Mouse (Mus musculus) heart, postnatal 0 days (tissue): Measurements from ENCODE around the gene Grik1. TPM values are rescaled to one million over a fixed set of nuclear protein-coding genes. Genes with fewer than 3 reads are reported as not detected.

Experiments used
- ATAC-seq: fragments of 200-750 bp; cut with Nextera tagmentation; 2 replicates; pipeline ENCODE4 v1.8.0; 2017; ENCODE audit warnings: low read depth, moderate number of reproducible peaks, moderate library complexity; ENCODE audit not compliant: insufficient read depth
- DNase-seq: peaks from one replicate; pipeline ENCODE4 v3.0.0-alpha.2; 2016; ENCODE audit warnings: low spot score
- H3K27ac ChIP-seq: fragments of 300-500 bp; sonication (generic); 2 replicates; pipeline ENCODE4 v1.5.1; 2014; ENCODE audit warnings: low read depth, mild to moderate bottlenecking
- H3K27me3 ChIP-seq: fragments of 300-500 bp; sonication (generic); 2 replicates; pipeline ENCODE4 v1.6.1; 2014; ENCODE audit warnings: low read length, mixed read lengths; ENCODE audit not compliant: control insufficient read depth, insufficient read depth
- H3K36me3 ChIP-seq: fragments of 300-500 bp; sonication (generic); replicated peaks from 2 replicates; pipeline ENCODE4 v1.6.1; 2014; ENCODE audit warnings: low read length, mixed read lengths; ENCODE audit not compliant: control insufficient read depth, insufficient read depth
- H3K4me1 ChIP-seq: fragments of 300-500 bp; sonication (generic); 2 replicates; pipeline ENCODE4 v1.6.1; 2014; ENCODE audit warnings: antibody characterized with exemption; ENCODE audit not compliant: control insufficient read depth, insufficient read depth
- H3K4me2 ChIP-seq: fragments of 300-500 bp; sonication (generic); 2 replicates; pipeline ENCODE4 v1.6.1; 2014; ENCODE audit warnings: low read depth, mild to moderate bottlenecking, low read length, moderate library complexity
- H3K4me3 ChIP-seq: fragments of 300-500 bp; sonication (generic); 2 replicates; pipeline ENCODE4 v1.5.1; 2014; ENCODE audit warnings: low read depth, low read length
- H3K9ac ChIP-seq: fragments of 300-500 bp; sonication (generic); replicated peaks from 2 replicates; pipeline ENCODE4 v1.6.1; 2014; ENCODE audit warnings: low read depth, low read length, mixed read lengths
- H3K9me3 ChIP-seq: fragments of 300-500 bp; sonication (generic); replicated peaks from 2 replicates; pipeline ENCODE4 v1.6.1; 2016; ENCODE audit warnings: low read length; ENCODE audit not compliant: control insufficient read depth
- CTCF ChIP-seq: IDR thresholded peaks from 2 replicates; pipeline ENCODE4 v1.5.1; 2016; ENCODE audit warnings: antibody characterized with exemption, control low read depth, low read depth
- EP300 ChIP-seq: IDR thresholded peaks from 2 replicates; pipeline ENCODE4 v1.6.1; 2016; ENCODE audit warnings: antibody characterized with exemption, low read depth
- WGBS: fragments of 180-500 bp; shearing (Covaris S2); extraction: QIAGEN DNeasy Blood & Tissue Kit; methylation state at CpG from one replicate; pipeline ENCODE4 v1.1.7; 2014; 5-methylcytosine and 5-hydroxymethylcytosine counted together
- polyA plus RNA-seq: library from polyadenylated mRNA; unstranded; fragments of >200 nt; fragmentation: Nextera tagmentation; extraction: Ambion mirVana; gene quantifications from 2 replicates; pipeline ENCODE4 v1.2.1, GENCODE M21; 2015
- total RNA-seq: library from RNA; depleted of rRNA; stranded (reverse); fragments of >200 nt; gene quantifications from 2 replicates; pipeline ENCODE4 v1.2.3, GENCODE M21; 2014; ENCODE audit warnings: low replicate concordance

The Grik1 gene
- total and polyA plus RNA-seq, 2 experiments from 2014 or later, result 0.12 to 0.27 TPM

DNA sequence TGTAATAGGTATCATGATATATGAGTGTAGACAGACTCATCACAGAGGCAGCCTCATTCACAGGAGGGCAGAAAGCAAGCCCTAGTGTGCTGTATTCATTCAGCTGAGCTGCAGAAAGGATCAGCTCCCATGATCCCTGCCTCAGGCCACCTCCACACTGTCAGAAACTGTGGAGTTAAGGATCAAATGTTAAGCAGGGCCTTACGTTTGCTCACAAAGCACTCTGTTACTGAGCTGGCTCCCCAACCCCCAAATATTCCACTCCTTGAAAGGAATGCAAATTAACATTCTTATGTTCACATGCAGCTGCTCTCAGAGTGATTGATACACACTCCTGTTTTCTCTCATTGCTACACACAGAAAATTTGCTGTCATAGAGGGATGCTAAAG, 372.9 kb downstream of the Grik1 start:
- WGBS, result 35% methylated on average over 1 of the region's 1 CpGs

DNA sequence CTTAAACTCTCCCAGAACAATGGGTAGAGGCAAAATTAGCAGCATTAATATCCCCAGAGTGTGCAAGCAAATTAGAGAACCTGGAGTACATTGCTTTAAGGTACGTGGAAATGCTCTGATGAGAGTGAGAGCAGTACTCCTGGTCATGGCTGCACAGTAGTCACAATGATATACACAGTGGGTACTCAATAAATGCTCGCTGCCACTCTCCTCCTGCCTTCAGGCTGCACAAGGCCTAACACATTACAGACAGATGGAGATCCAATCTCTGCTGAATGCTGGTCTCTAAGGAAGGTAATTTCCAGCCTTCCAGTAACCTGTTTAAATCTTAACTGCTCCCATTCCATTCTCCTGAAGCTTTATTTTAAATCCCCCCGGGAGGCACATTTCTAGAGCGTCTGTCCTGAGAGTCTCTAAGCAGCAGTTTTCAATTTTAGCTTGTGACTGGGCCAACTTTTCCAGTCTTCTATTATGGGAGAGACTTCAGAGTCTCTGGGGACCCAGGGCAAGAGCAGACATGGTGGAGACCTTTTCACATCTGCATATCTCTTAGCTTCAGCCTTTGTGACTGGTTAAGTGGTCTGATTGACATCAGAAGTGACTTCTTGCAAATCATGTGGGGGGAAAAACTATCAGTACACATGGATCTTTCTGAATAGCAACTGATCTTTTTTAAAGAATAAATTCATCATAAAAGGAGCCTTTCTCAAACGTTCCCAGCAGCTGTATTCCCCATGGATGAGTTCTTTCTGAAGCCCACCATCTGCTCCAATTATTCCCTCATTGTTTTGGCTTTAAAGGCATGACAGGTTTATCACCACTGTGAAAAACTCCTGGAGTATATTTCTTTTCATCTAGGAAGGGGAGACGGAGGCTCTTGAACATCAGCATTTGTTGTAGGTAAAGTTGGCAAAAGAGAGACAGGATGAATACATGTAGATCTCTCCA, 373.6 kb downstream of the Grik1 start:
- Histone ChIP-seq H3K4me1 (no peaks in the 10 kb centered on the region), H3K4me3 (no peak overlapping the region), H3K27ac (no peak overlapping the region), H3K9me3 (no peaks in the 10 kb centered on the region), H3K4me2 (no peak overlapping the region), H3K36me3 (no peaks in the 10 kb centered on the region), H3K27me3 (no peaks in the 10 kb centered on the region), H3K9ac (no peak overlapping the region)
- WGBS, result 58% methylated on average over 6 of the region's 6 CpGs
- TF ChIP-seq CTCF (no peak), EP300 (no peak)
- ATAC-seq, result no peak
- no peak for DNase-seq

More for the DNA sequence above, 372.9 kb downstream of the Grik1 start:
- no peak overlapping the region for H3K4me2 ChIP-seq
- no peak overlapping the region for H3K9ac ChIP-seq
- H3K27me3 ChIP-seq, result no peaks in the 10 kb centered on the region
- H3K36me3 ChIP-seq, result no peaks in the 10 kb centered on the region
- no peak overlapping the region for H3K27ac ChIP-seq
- H3K4me3 ChIP-seq, result no peak overlapping the region
- no peak for ATAC-seq
- TF ChIP-seq EP300 (no peak), CTCF (no peak)
- H3K4me1 ChIP-seq, result no peaks in the 10 kb centered on the region
- no peaks in the 10 kb centered on the region for H3K9me3 ChIP-seq
- DNase-seq, result no peak

DNA sequence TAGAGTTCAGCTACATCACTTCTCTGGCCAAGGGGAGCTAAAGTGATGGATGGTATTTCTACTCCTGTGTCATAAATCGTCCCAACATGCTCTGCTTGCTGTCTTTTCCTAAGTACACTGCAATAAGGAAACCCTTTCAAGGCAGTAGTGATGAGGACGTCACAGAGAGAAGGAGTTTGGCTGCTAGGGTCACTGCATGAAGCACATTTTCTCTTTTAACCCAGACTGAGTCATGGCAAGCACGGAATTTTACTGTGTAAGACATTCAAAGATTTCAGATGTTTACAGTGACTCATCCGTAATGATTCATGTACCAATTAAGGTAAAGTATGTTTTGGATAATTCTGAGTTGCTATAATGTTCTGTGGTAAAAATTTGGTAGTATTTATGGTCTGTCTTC, 374.9 kb downstream of the Grik1 start:
- no peak overlapping the region for H3K4me3 ChIP-seq
- TF ChIP-seq CTCF, result no peak
- TF ChIP-seq EP300, result no peak
- H3K36me3 ChIP-seq, result no peaks in the 10 kb centered on the region
- no peaks in the 10 kb centered on the region for H3K4me1 ChIP-seq
- WGBS, result 73% methylated on average over 4 of the region's 4 CpGs
- H3K27ac ChIP-seq, result no peak overlapping the region
- no peak for ATAC-seq
- H3K9me3 ChIP-seq, result no peaks in the 10 kb centered on the region
- H3K4me2 ChIP-seq, result no peak overlapping the region
- no peaks in the 10 kb centered on the region for H3K27me3 ChIP-seq
- no peak for DNase-seq
- H3K9ac ChIP-seq, result no peak overlapping the region

DNA sequence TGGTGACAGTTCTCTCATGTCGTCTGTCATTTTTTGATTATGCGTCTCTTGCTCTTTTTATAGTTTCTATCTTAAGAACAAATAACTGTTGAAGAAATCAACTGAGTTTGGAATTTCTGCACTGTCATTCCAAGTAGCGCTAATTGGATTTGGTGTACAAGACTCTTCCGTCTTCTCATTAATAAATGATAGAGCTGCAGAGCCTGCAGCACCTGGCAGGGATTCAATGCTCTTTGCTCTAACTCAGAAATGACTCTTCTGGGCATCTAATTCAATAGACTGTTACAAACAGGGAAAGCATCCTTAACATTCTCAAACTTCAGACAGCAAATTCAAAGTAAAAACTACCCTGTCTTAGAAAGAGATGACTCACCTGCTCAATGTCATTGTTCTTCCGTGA, 376.3 kb downstream of the Grik1 start:
- no peak for DNase-seq
- Histone ChIP-seq H3K9ac (no peak overlapping the region), H3K4me3 (no peak overlapping the region), H3K27me3 (no peaks in the 10 kb centered on the region), H3K36me3 (no peaks in the 10 kb centered on the region), H3K4me2 (no peak overlapping the region), H3K4me1 (no peaks in the 10 kb centered on the region), H3K9me3 (no peaks in the 10 kb centered on the region), H3K27ac (no peak overlapping the region)
- TF ChIP-seq CTCF (no peak), EP300 (no peak)
- ATAC-seq, result no peak
- 85% methylated on average over 5 of the region's 5 CpGs for WGBS

DNA sequence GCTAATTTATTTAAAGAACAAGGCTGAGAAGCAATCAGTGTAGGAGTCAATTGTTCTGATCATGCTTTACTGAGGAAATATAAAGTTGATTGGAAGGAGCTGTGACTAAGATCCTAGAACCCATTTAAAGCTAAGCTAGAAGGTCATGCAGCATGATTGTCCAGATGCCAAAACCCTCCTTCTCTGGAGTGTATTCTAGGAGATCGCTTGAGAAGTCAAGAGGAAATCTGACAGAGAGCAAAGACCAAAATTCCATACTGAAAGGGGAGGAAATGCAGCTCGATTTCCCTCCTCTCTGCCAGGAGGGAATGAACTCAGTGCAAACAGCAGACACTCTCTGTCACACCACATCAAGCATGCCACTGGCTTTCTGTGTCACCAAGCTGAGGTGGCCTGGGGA, 378.9 kb downstream of the Grik1 start:
- no peak for ATAC-seq
- TF ChIP-seq EP300 (no peak), CTCF (no peak)
- no peak for DNase-seq
- Histone ChIP-seq H3K4me3 (no peak overlapping the region), H3K27ac (no peak overlapping the region), H3K9me3 (no peaks in the 10 kb centered on the region), H3K27me3 (no peaks in the 10 kb centered on the region), H3K4me2 (no peak overlapping the region), H3K4me1 (no peaks in the 10 kb centered on the region), H3K9ac (no peak overlapping the region), H3K36me3 (no peaks in the 10 kb centered on the region)
- 27% methylated on average over 2 of the region's 2 CpGs for WGBS
